In the genomic region with DNA sequence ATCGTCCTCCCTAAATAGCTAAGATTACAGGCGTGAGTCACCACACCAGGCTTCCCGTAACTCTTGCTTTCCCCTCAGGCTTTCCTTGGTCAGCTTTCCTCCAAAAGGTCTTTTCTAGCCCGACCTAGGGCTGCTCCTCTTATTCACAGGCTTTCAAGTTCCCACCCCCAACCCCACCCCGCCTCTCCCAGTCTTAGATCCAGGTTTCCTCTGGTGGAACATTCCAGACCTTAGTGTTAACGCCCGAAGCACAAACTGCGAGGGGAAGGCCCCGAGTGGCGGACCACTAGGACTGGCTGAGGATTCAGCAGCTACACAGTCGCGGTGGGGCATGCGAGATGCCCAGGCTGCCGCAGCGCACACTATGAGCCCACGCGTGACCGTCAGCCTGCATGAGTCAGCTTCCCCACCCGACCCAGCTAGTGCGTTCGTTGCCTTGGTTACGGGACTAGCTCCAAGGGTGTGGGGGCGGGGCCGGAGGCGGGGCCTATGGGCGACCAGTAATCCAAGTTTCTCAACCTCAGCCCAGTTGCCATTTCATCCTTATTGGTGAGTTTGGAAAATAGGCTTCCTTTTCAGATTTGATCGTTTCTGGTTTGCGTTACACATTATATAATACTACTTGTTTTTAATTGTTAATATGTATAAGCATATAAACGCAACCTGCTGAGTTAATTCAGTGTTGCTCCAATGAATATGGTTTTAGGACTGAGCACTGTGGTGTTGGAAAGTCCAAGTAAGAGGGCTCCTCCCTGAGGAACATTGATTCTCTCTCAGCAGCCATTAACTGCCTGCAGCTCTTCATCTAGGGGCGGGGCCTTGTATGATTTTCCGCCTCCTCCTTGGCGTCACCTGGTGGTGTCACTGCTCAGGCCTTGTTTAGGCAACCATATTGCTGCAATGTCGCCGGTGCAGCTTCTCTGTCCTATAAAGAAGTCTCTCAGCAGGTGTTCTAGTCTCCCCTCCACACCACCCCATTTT, we compare ENCODE assay signal across 8 mouse cellular contexts. TPM values are rescaled to one million over a fixed set of nuclear protein-coding genes. Genes with fewer than 3 reads are reported as not detected.
DNase-seq lines count a peak whose midpoint lies in the region; ATAC-seq lines count a peak whose summit lies in the region.

No protein-coding gene starts in this region.

- peak; percentile 88 for ATAC-seq in hindbrain, embryonic 15.5 days (ENCODE audit: low FRiP score, low read depth)

- WGBS in hindbrain, embryonic 15.5 days = 2% methylated on average over 34 of the region's 34 CpGs
- WGBS in macrophage (ENCODE audit: missing documents) = under 1% methylated on average over 33 of the region's 34 CpGs

- peak overlapping the region; percentile 47 for H3K9ac ChIP-seq in hindbrain, embryonic 15.5 days

- DNase-seq in R1 (ENCODE audit: low read depth, low spot score) = peak; percentile 98
- DNase-seq in cerebellum, postnatal 25 days = peak; percentile 94 to 97
- DNase-seq in frontal cortex, postnatal 25 days (ENCODE audit: low spot score in 2 of 2) = peak; percentile 89 to 97
- peak; percentile 96 to 97 for DNase-seq in left cerebral cortex, adult 18-20 months (ENCODE audit: low spot score in 2 of 2)
- DNase-seq in right cerebral cortex, adult 18-20 months = peak; percentile 97
- DNase-seq in urinary bladder, postnatal 10 days (ENCODE audit: low spot score) = peak; percentile 89

- H3K27me3 ChIP-seq in hindbrain, embryonic 15.5 days = no peaks in the 10 kb centered on the region

- peak overlapping the region; percentile 89 for H3K4me2 ChIP-seq in hindbrain, embryonic 15.5 days

- no peaks in the 10 kb centered on the region for H3K9me3 ChIP-seq in hindbrain, embryonic 15.5 days

- no peaks in the 10 kb centered on the region for H3K36me3 ChIP-seq in hindbrain, embryonic 15.5 days
- H3K36me3 ChIP-seq in macrophage (ENCODE audit: inconsistent target) = no peaks in the 10 kb centered on the region; the same call in 1 of the 2 replicates

- peaks cover 22% of the 10 kb centered on the region for H3K79me2 ChIP-seq in macrophage (ENCODE audit: inconsistent target)

- H3K4me1 ChIP-seq in hindbrain, embryonic 15.5 days (replicated peaks) = peaks cover 42% of the 10 kb centered on the region

- peak overlapping the region; percentile 92 for H3K27ac ChIP-seq in hindbrain, embryonic 15.5 days (replicated peaks)
- peak overlapping the region; percentile 95 for H3K27ac ChIP-seq in macrophage

- H3K4me3 ChIP-seq in hindbrain, embryonic 15.5 days = peak overlapping the region; percentile 50
- peak overlapping the region; percentile 44 for H3K4me3 ChIP-seq in macrophage (ENCODE audit: inconsistent target)

RNA-seq across cellular contexts. Expression of a gene that starts 2.8 kb away (rescaled TPM):
- 9.0 and 9.3 TPM in 2 replicates for polyA plus RNA-seq in hindbrain, embryonic 15.5 days (2015; fragmentation: Nextera tagmentation; extraction: Ambion mirVana)
- total RNA-seq in left cerebral cortex, adult 18-20 months (2021) = 1 to 10 TPM; 4.6 to 5.7 TPM
- 10 to 100 TPM in 16 of 26 experiments, 1 to 10 TPM in 10; 3.8 to 57.7 (median 13.4) TPM for total RNA-seq in macrophage (2018; cell fraction: chromatin; rRNA removed)
- total RNA-seq in macrophage (2018; cell fraction: cytosol; rRNA removed) = 10 to 100 TPM; 13.6 to 65.5 (median 43.0) TPM
- 10 to 100 TPM in 24 of 26 experiments, 1 to 10 TPM in 2; 7.9 to 47.7 (median 21.7) TPM for total RNA-seq in macrophage (2018; cell fraction: nucleus; rRNA removed)
- 24.2 to 48.9 TPM (median 43.2 TPM) in 3 replicates for polyA plus RNA-seq in macrophage (2018)

RNA-seq across cellular contexts. Expression of a gene that starts 8.5 kb away (rescaled TPM):
- 468 and 478 TPM in 2 replicates for polyA plus RNA-seq in hindbrain, embryonic 15.5 days (2015; fragmentation: Nextera tagmentation; extraction: Ambion mirVana)
- 100 to 1,000 TPM; 804 to 847 TPM for total RNA-seq in left cerebral cortex, adult 18-20 months (2021)
- 100 to 1,000 TPM in 1 of 26 experiments, 10 to 100 TPM in 25; 11.1 to 110 (median 37.3) TPM for total RNA-seq in macrophage (2018; cell fraction: chromatin; rRNA removed)
- 100 to 1,000 TPM; 189 to 306 (median 240) TPM for total RNA-seq in macrophage (2018; cell fraction: cytosol; rRNA removed)
- 100 to 1,000 TPM in 2 of 26 experiments, 10 to 100 TPM in 24; 37.9 to 113 (median 59.9) TPM for total RNA-seq in macrophage (2018; cell fraction: nucleus; rRNA removed)
- polyA plus RNA-seq in macrophage (2018) = 195 to 347 TPM (median 203 TPM) in 3 replicates

RNA-seq across cellular contexts. Expression of a gene that starts 23.7 kb away (rescaled TPM):
- polyA plus RNA-seq in hindbrain, embryonic 15.5 days (2015; fragmentation: Nextera tagmentation; extraction: Ambion mirVana) = 203 and 209 TPM in 2 replicates
- total RNA-seq in left cerebral cortex, adult 18-20 months (2021) = 100 to 1,000 TPM; 204 to 208 TPM
- 100 to 1,000 TPM in 20 of 26 experiments, 10 to 100 TPM in 6; 66.7 to 281 (median 189) TPM for total RNA-seq in macrophage (2018; cell fraction: chromatin; rRNA removed)
- 10 to 100 TPM; 48.4 to 91.4 (median 73.8) TPM for total RNA-seq in macrophage (2018; cell fraction: cytosol; rRNA removed)
- total RNA-seq in macrophage (2018; cell fraction: nucleus; rRNA removed) = 100 to 1,000 TPM in 14 of 26 experiments, 10 to 100 TPM in 12; 56.7 to 205 (median 107) TPM
- polyA plus RNA-seq in macrophage (2018) = 61.4 to 91.7 TPM (median 71.1 TPM) in 3 replicates

RNA-seq across cellular contexts. Expression of a gene that starts 23.7 kb away (rescaled TPM):
- 35.3 and 44.0 TPM in 2 replicates for polyA plus RNA-seq in hindbrain, embryonic 15.5 days (2015; fragmentation: Nextera tagmentation; extraction: Ambion mirVana)
- total RNA-seq in left cerebral cortex, adult 18-20 months (2021) = under 1 TPM; 0.23 to 0.42 TPM
- 10 to 100 TPM in 2 of 26 experiments, 1 to 10 TPM in 18, under 1 TPM in 6; 0.40 to 17.0 (median 2.5) TPM for total RNA-seq in macrophage (2018; cell fraction: chromatin; rRNA removed)
- 10 to 100 TPM in 2 of 26 experiments, 1 to 10 TPM in 24; 1.4 to 11.8 (median 3.6) TPM for total RNA-seq in macrophage (2018; cell fraction: cytosol; rRNA removed)
- total RNA-seq in macrophage (2018; cell fraction: nucleus; rRNA removed) = 10 to 100 TPM in 1 of 26 experiments, 1 to 10 TPM in 23, under 1 TPM in 2; 0.63 to 19.1 (median 3.1) TPM
- polyA plus RNA-seq in macrophage (2018) = 3.2 to 22.0 TPM (median 8.6 TPM) in 3 replicates

RNA-seq across cellular contexts. Expression of a gene that starts 26.1 kb away (rescaled TPM):
- polyA plus RNA-seq in hindbrain, embryonic 15.5 days (2015; fragmentation: Nextera tagmentation; extraction: Ambion mirVana) = 3.3 and 4.8 TPM in 2 replicates
- 1 to 10 TPM; 1.0 to 1.1 TPM for total RNA-seq in left cerebral cortex, adult 18-20 months (2021)
- not detected for total RNA-seq in macrophage (2018; cell fraction: chromatin; rRNA removed)
- not detected for total RNA-seq in macrophage (2018; cell fraction: cytosol; rRNA removed)
- under 1 TPM in 1 of 26 experiments, not detected in 25; 0.48 TPM for total RNA-seq in macrophage (2018; cell fraction: nucleus; rRNA removed)
- not detected in 3 replicates for polyA plus RNA-seq in macrophage (2018)

Comparison
In these comparisons a context has a peak if more than half of its experiments do, and no peak if none do; other contexts are left out.
1. Peak in every context shown above with its lines: DNase-seq, ATAC-seq, H3K4me3 ChIP-seq and H3K27ac ChIP-seq.